Mouse (Mus musculus) MEL (cell line): ENCODE measurements at regions not wholly inside any gene's neighbourhood (a gene's known extent, or its start where the extent isn't known, plus 50 kb on each side); places are given as distances from the start of the nearest gene placed in this dataset.

ENCODE experiments used
- DNase-seq: peaks from one replicate; pipeline ENCODE4 v3.0.0; 2011; ENCODE audit warnings: low read depth, low spot score
- H3K27ac ChIP-seq: 2 replicates; pipeline ENCODE4 v1.5.1; 2012; ENCODE audit warnings: low read depth, mild to moderate bottlenecking, control low read depth, low read length, moderate library complexity; ENCODE audit not compliant: control insufficient read depth
- H3K27me3 ChIP-seq, 2 experiments: fragments of 150-350 bp in 1 of 2; sonication (generic) in 1 of 2; 2 replicates each; pipeline ENCODE4 v1.6.1; 2012; ENCODE audit warnings: low read length in 2 of 2, mild to moderate bottlenecking in 2 of 2, improper control_type of control experiment in 1 of 2, moderate library complexity in 1 of 2; ENCODE audit not compliant: insufficient read depth in 2 of 2, control insufficient read depth in 1 of 2
- H3K36me3 ChIP-seq, 2 experiments: 2 replicates each; pipeline ENCODE4 v1.6.1; 2012 to 2014; ENCODE audit warnings: low read length in 2 of 2, improper control_type of control experiment in 1 of 2, inconsistent platforms in 1 of 2, mild to moderate bottlenecking in 1 of 2; ENCODE audit not compliant: insufficient read depth in 2 of 2, control insufficient read depth in 1 of 2
- H3K4me1 ChIP-seq, 2 experiments: fragments of 150-350 bp in 1 of 2; sonication (generic) in 1 of 2; 2 replicates each; pipeline ENCODE4 v1.6.1; 2012; ENCODE audit warnings: low read length in 2 of 2, improper control_type of control experiment in 1 of 2, mild to moderate bottlenecking in 1 of 2; ENCODE audit not compliant: insufficient read depth in 2 of 2, control insufficient read depth in 1 of 2
- H3K4me3 ChIP-seq, 2 experiments: fragments of 150-350 bp in 1 of 2; sonication (generic) in 1 of 2; 2 replicates each; pipeline ENCODE4 v1.5.1; 2012; ENCODE audit warnings: low read depth in 2 of 2, low read length in 2 of 2, mild to moderate bottlenecking in 2 of 2, moderate library complexity in 2 of 2, control low read depth in 1 of 2, improper control_type of control experiment in 1 of 2; ENCODE audit not compliant: control insufficient read depth in 1 of 2, insufficient read depth in 1 of 2
- H3K79me2 ChIP-seq: 2 replicates; pipeline ENCODE4 v1.6.1; 2012; ENCODE audit warnings: mild to moderate bottlenecking, low read length, moderate library complexity; ENCODE audit not compliant: control insufficient read depth, poor library complexity, insufficient read depth
- H3K9ac ChIP-seq: 2 replicates; pipeline ENCODE4 v1.6.1; 2012; ENCODE audit warnings: low read depth, mild to moderate bottlenecking, control low read depth, low read length, moderate library complexity; ENCODE audit not compliant: control insufficient read depth, poor library complexity, severe bottlenecking
- H3K9me3 ChIP-seq: fragments of 150-350 bp; sonication (generic); replicated peaks from 2 replicates; pipeline ENCODE4 v1.6.1; 2012; ENCODE audit warnings: mild to moderate bottlenecking, low read length, improper control_type of control experiment, moderate library complexity; ENCODE audit not compliant: insufficient read depth
- BHLHE40 ChIP-seq: IDR thresholded peaks from 2 replicates; pipeline ENCODE4 v1.6.1; 2012; ENCODE audit warnings: low read depth, mild to moderate bottlenecking, inconsistent platforms, low read length, improper control_type of control experiment, borderline replicate concordance
- CHD1 ChIP-seq: IDR thresholded peaks from 2 replicates; pipeline ENCODE4 v1.6.1; 2012; ENCODE audit warnings: low read depth, mild to moderate bottlenecking, inconsistent platforms, low read length, improper control_type of control experiment
- CHD2 ChIP-seq: IDR thresholded peaks from 2 replicates; pipeline ENCODE4 v1.6.1; 2011; ENCODE audit warnings: low read length, improper control_type of control experiment
- CTCF ChIP-seq, 3 experiments: IDR thresholded peaks in 2 of 3; conservative IDR thresholded peaks in 1 of 3; 2 replicates each; pipeline ENCODE4 v1.5.1; 2011 to 2012; ENCODE audit warnings: low read length in 3 of 3, low read depth in 2 of 3, mild to moderate bottlenecking in 2 of 3, improper control_type of control experiment in 1 of 3, inconsistent platforms in 1 of 3, mixed read lengths in 1 of 3, moderate library complexity in 1 of 3; ENCODE audit not compliant: control insufficient read depth in 1 of 3, insufficient read depth in 1 of 3, poor library complexity in 1 of 3, severe bottlenecking in 1 of 3
- E2F4 ChIP-seq: IDR thresholded peaks from 2 replicates; pipeline ENCODE4 v1.6.1; 2011; ENCODE audit warnings: low read depth, low read length, improper control_type of control experiment, borderline replicate concordance
- ELF1 ChIP-seq: IDR thresholded peaks from 2 replicates; pipeline ENCODE4 v1.6.1; 2014; ENCODE audit warnings: low read depth, mild to moderate bottlenecking, inconsistent platforms, low read length, improper control_type of control experiment, moderate library complexity
- EP300 ChIP-seq, 2 experiments: IDR thresholded peaks; 2 replicates each; pipeline ENCODE4 v1.6.1; 2011; ENCODE audit warnings: improper control_type of control experiment in 2 of 2, low read length in 2 of 2, low read depth in 1 of 2, mild to moderate bottlenecking in 1 of 2
- MAX ChIP-seq: IDR thresholded peaks from 2 replicates; pipeline ENCODE4 v1.6.1; 2011; ENCODE audit warnings: low read length, improper control_type of control experiment
- MYB ChIP-seq: IDR thresholded peaks from 2 replicates; pipeline ENCODE4 v1.6.1; 2011; ENCODE audit warnings: mild to moderate bottlenecking, low read depth, low read length, improper control_type of control experiment
- NELFE ChIP-seq: IDR thresholded peaks from 2 replicates; pipeline ENCODE4 v1.6.1; 2011; ENCODE audit warnings: low read depth, low read length, improper control_type of control experiment
- POLR2AphosphoS2 ChIP-seq: IDR thresholded peaks from 2 replicates; pipeline ENCODE4 v1.6.1; 2011; ENCODE audit warnings: low read length, improper control_type of control experiment
- POLR2AphosphoS5 ChIP-seq: IDR thresholded peaks from 2 replicates; pipeline ENCODE4 v1.6.1; 2012; ENCODE audit warnings: low read depth, borderline replicate concordance, mild to moderate bottlenecking, inconsistent platforms, low read length, moderate library complexity, mixed read lengths
- RAD21 ChIP-seq: IDR thresholded peaks from 2 replicates; pipeline ENCODE4 v1.6.1; 2011; ENCODE audit warnings: mild to moderate bottlenecking, low read depth, low read length, improper control_type of control experiment
- RCOR1 ChIP-seq: IDR thresholded peaks from 2 replicates; pipeline ENCODE4 v1.6.1; 2012; ENCODE audit warnings: low read depth, mild to moderate bottlenecking, inconsistent platforms, low read length, improper control_type of control experiment
- TAL1 ChIP-seq: IDR thresholded peaks from 2 replicates; pipeline ENCODE4 v1.6.1; 2012; ENCODE audit warnings: mild to moderate bottlenecking, inconsistent platforms, low read length, moderate library complexity, mixed read lengths
- TBP ChIP-seq: IDR thresholded peaks from 2 replicates; pipeline ENCODE4 v1.8.0; 2011; ENCODE audit warnings: low read depth, low read length, improper control_type of control experiment
- TCF12 ChIP-seq: IDR thresholded peaks from 2 replicates; pipeline ENCODE4 v1.6.1; 2014; ENCODE audit warnings: low read depth, mild to moderate bottlenecking, inconsistent platforms, low read length, improper control_type of control experiment, moderate library complexity
- USF2 ChIP-seq, 2 experiments: IDR thresholded peaks; 2 replicates each; pipeline ENCODE4 v1.6.1; 2011 to 2012; ENCODE audit warnings: improper control_type of control experiment in 2 of 2, low read length in 2 of 2, borderline replicate concordance in 1 of 2, inconsistent platforms in 1 of 2, low read depth in 1 of 2, mild to moderate bottlenecking in 1 of 2; ENCODE audit not compliant: insufficient read depth in 1 of 2

GRCm38 (mm10) chr4:69823311-69823940, 586.8 kb downstream of the Cdk5rap2 start:
- H3K9me3 ChIP-seq = no peaks in the 10 kb centered on the region
- no peaks in the 10 kb centered on the region for H3K36me3 ChIP-seq
- no peak overlapping the region for H3K4me3 ChIP-seq
- no peak for TF ChIP-seq ELF1
- no peak for DNase-seq
- no peak overlapping the region for H3K27ac ChIP-seq
- H3K9ac ChIP-seq = no peak overlapping the region
- H3K27me3 ChIP-seq = no peaks in the 10 kb centered on the region
- no peaks in the 10 kb centered on the region for H3K4me1 ChIP-seq
- H3K79me2 ChIP-seq = no peaks in the 10 kb centered on the region

GRCm38 (mm10) chr4:69818885-69819284, 591.4 kb downstream of the Cdk5rap2 start:
- Histone ChIP-seq H3K9me3 (no peaks in the 10 kb centered on the region), H3K27ac (no peak overlapping the region), H3K36me3 (no peaks in the 10 kb centered on the region), H3K79me2 (no peaks in the 10 kb centered on the region), H3K9ac (no peak overlapping the region), H3K27me3 (no peaks in the 10 kb centered on the region), H3K4me1 (no peaks in the 10 kb centered on the region)
- DNase-seq = no peak
- TF ChIP-seq POLR2AphosphoS5 (no peak), CTCF (IDR thresholded peaks at IDR 0.05 in 2 of 3, conservative IDR thresholded peaks at IDR 0.05 in 1 of 3; ENCODE audit: control insufficient read depth in 1 of 3, insufficient read depth in 1 of 3, low read depth in 2 of 3, low read length in 3 of 3, poor library complexity in 1 of 3, severe bottlenecking in 1 of 3) (no peak), TBP (no peak), TAL1 (no peak), BHLHE40 (no peak), NELFE (no peak), ELF1 (no peak), RCOR1 (no peak), POLR2AphosphoS2 (no peak), EP300 (IDR thresholded peaks at IDR 0.05; ENCODE audit: low read depth in 1 of 2, low read length in 2 of 2) (no peak), CHD1 (no peak), MAX (no peak), TCF12 (no peak), RAD21 (no peak), MYB (no peak), USF2 (IDR thresholded peaks at IDR 0.05; ENCODE audit: borderline replicate concordance in 1 of 2, insufficient read depth in 1 of 2, low read depth in 1 of 2, low read length in 2 of 2) (no peak), CHD2 (no peak), E2F4 (no peak)
- TF ChIP-seq, all 39 proteins: peak for 0
- no peak overlapping the region for H3K4me3 ChIP-seq
